9 mouse cellular contexts compared by ENCODE assay signal in the genomic region with DNA sequence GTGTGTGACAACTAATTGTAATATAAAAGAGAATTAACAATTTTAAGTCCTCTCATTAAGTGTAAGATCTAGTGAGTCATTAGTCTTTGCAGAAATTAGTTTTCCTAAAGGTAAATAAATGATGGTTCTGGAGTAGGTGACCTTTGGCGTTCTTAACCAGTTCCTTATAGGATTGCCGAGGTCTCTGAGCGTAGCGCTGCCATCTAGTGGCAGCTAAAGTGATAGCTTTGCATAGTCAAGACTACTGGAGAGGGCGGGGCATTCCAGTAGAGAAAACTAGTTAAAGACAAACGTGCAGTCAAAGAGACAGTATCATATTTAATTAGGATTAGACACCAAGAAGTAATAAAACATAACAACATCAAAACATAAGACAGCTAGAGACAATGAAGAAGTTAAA.
A peak's percentile ranks its signal among the peaks of the same experiment; 100 is the strongest.
DNase-seq lines count a peak whose midpoint lies in the region; ATAC-seq and TF ChIP-seq lines count a peak whose summit lies in the region.
"Had no signal": no experiment of that assay in that cellular context is flagged by ENCODE, and none has a peak within 500 bp of the region (broad histone marks: within the 10 kb centered on the region; RNA-seq: fewer than 3 reads in every experiment).

No protein-coding gene starts in this region.

- H3K36me3 ChIP-seq in heart, embryonic 11.5 days (ENCODE audit: control insufficient read depth, insufficient read depth, low read length), result no peaks in the 10 kb centered on the region
- no peaks in the 10 kb centered on the region for H3K36me3 ChIP-seq in embryonic facial prominence, embryonic 14.5 days (ENCODE audit: control insufficient read depth, insufficient read depth, low read length)
- no peaks in the 10 kb centered on the region for H3K36me3 ChIP-seq in limb, embryonic 14.5 days (ENCODE audit: control insufficient read depth, insufficient read depth, low read length)
- no peaks in the 10 kb centered on the region for H3K36me3 ChIP-seq in neural tube, embryonic 12.5 days

- TF ChIP-seq POLR2A in bone marrow macrophage, adult 2 months (IDR thresholded peaks at IDR 0.05; ENCODE audit: borderline replicate concordance, low read depth, low read length), result no peak
- no peak for TF ChIP-seq POLR2A in limb, embryonic 14.5 days (IDR thresholded peaks at IDR 0.05; ENCODE audit: borderline replicate concordance, extremely low read depth, insufficient read depth, insufficient read length)

- H3K4me3 ChIP-seq in heart, embryonic 11.5 days (ENCODE audit: low read depth, low read length), result no peak overlapping the region
- no peak overlapping the region for H3K4me3 ChIP-seq in bone marrow macrophage, adult 2 months (ENCODE audit: insufficient read depth, low read length)
- no peak overlapping the region for H3K4me3 ChIP-seq in embryonic facial prominence, embryonic 14.5 days (ENCODE audit: low read depth, low read length)
- no peak overlapping the region for H3K4me3 ChIP-seq in limb, embryonic 14.5 days (replicated peaks; ENCODE audit: low read length)
- H3K4me3 ChIP-seq in neural tube, embryonic 12.5 days, result no peak overlapping the region

- H3K9me3 ChIP-seq in heart, embryonic 11.5 days (replicated peaks; ENCODE audit: control insufficient read depth, low read length), result no peaks in the 10 kb centered on the region
- no peaks in the 10 kb centered on the region for H3K9me3 ChIP-seq in embryonic facial prominence, embryonic 14.5 days (ENCODE audit: control insufficient read depth, low read length)
- H3K9me3 ChIP-seq in limb, embryonic 14.5 days (ENCODE audit: control insufficient read depth, low read length), result no peaks in the 10 kb centered on the region
- H3K9me3 ChIP-seq in neural tube, embryonic 12.5 days, result no peaks in the 10 kb centered on the region

- peak; percentile 7 to 33 for DNase-seq in heart, postnatal 14 days
- peak; percentile 76 for DNase-seq in embryonic facial prominence, embryonic 14.5 days (ENCODE audit: low spot score)
- DNase-seq in kidney, adult 11 months, result peak; percentile 27
- DNase-seq in limb, embryonic 14.5 days (ENCODE audit: low spot score), result peak; percentile 64

- no peak overlapping the region for H3K9ac ChIP-seq in heart, embryonic 11.5 days (ENCODE audit: low read depth, low read length)
- no peak overlapping the region for H3K9ac ChIP-seq in embryonic facial prominence, embryonic 14.5 days (ENCODE audit: low read depth, low read length)
- no peak overlapping the region for H3K9ac ChIP-seq in limb, embryonic 14.5 days (ENCODE audit: low read depth, low read length, severe bottlenecking)
- no peak overlapping the region for H3K9ac ChIP-seq in neural tube, embryonic 12.5 days

- WGBS in heart, embryonic 11.5 days (ENCODE audit: insufficient replicate concordance), result 4% methylated on average over 6 of the region's 6 CpGs
- WGBS in embryonic facial prominence, embryonic 14.5 days, result 4% methylated on average over 6 of the region's 6 CpGs
- WGBS in limb, embryonic 14.5 days, result 5% methylated on average over 6 of the region's 6 CpGs
- WGBS in neural tube, embryonic 12.5 days, result 5% methylated on average over 6 of the region's 6 CpGs

- intact Hi-C loops in heart, postnatal 14 days (cut with DNase I), result no loop called here

- H3K4me1 ChIP-seq in heart, embryonic 11.5 days (ENCODE audit: control insufficient read depth, insufficient read depth, low read length), result no peaks in the 10 kb centered on the region
- H3K4me1 ChIP-seq in bone marrow macrophage, adult 2 months (ENCODE audit: control insufficient read depth, insufficient read depth, low read length), result no peaks in the 10 kb centered on the region
- no peaks in the 10 kb centered on the region for H3K4me1 ChIP-seq in embryonic facial prominence, embryonic 14.5 days (ENCODE audit: control insufficient read depth, insufficient read depth, low read length)
- no peaks in the 10 kb centered on the region for H3K4me1 ChIP-seq in limb, embryonic 14.5 days (ENCODE audit: control insufficient read depth, insufficient read depth, low read length)
- H3K4me1 ChIP-seq in neural tube, embryonic 12.5 days, result no peaks in the 10 kb centered on the region

- no peaks in the 10 kb centered on the region for H3K27me3 ChIP-seq in heart, embryonic 11.5 days (ENCODE audit: control insufficient read depth, insufficient read depth, low read length)
- no peaks in the 10 kb centered on the region for H3K27me3 ChIP-seq in embryonic facial prominence, embryonic 14.5 days (replicated peaks; ENCODE audit: control insufficient read depth, insufficient read depth, low read length)
- H3K27me3 ChIP-seq in limb, embryonic 14.5 days (ENCODE audit: control insufficient read depth, insufficient read depth, low read length), result no peaks in the 10 kb centered on the region
- H3K27me3 ChIP-seq in neural tube, embryonic 12.5 days (replicated peaks), result no peaks in the 10 kb centered on the region

- H3K27ac ChIP-seq in heart, embryonic 11.5 days (ENCODE audit: low read depth, low read length), result no peak overlapping the region
- no peak overlapping the region for H3K27ac ChIP-seq in bone marrow macrophage, adult 2 months (ENCODE audit: insufficient read depth, low read depth, low read length)
- H3K27ac ChIP-seq in embryonic facial prominence, embryonic 14.5 days (replicated peaks; ENCODE audit: low read depth, low read length), result no peak overlapping the region
- no peak overlapping the region for H3K27ac ChIP-seq in limb, embryonic 14.5 days (replicated peaks; ENCODE audit: low read depth, low read length)
- no peak overlapping the region for H3K27ac ChIP-seq in neural tube, embryonic 12.5 days
- H3K27ac ChIP-seq: macrophage had no signal

- ATAC-seq in heart, embryonic 11.5 days (replicated peaks; ENCODE audit: insufficient number of reproducible peaks, low FRiP score, low TSS enrichment), result no peak
- ATAC-seq in embryonic facial prominence, embryonic 14.5 days (ENCODE audit: low read depth), result peak; percentile 82
- no peak for ATAC-seq in limb, embryonic 14.5 days (ENCODE audit: low FRiP score, low read depth)
- ATAC-seq in neural tube, embryonic 12.5 days (ENCODE audit: low FRiP score, low read depth), result peak; percentile 89
- no peak for ATAC-seq in monocyte, adult 5-6 weeks (replicated peaks; ENCODE audit: insufficient number of reproducible peaks, low FRiP score, low TSS enrichment, poor library complexity, severe bottlenecking)

- H3K4me2 ChIP-seq in heart, embryonic 11.5 days, result no peak overlapping the region
- no peak overlapping the region for H3K4me2 ChIP-seq in embryonic facial prominence, embryonic 14.5 days (ENCODE audit: low read depth, low read length)
- no peak overlapping the region for H3K4me2 ChIP-seq in limb, embryonic 14.5 days (replicated peaks; ENCODE audit: low read depth, low read length, severe bottlenecking)
- H3K4me2 ChIP-seq in neural tube, embryonic 12.5 days (replicated peaks), result no peak overlapping the region

- 0 out of 2 replicates have a peak, but pooled peaks have one; percentile 36 for TF ChIP-seq CTCF in bone marrow macrophage, adult 2 months (IDR thresholded peaks at IDR 0.05; ENCODE audit: low read depth, low read length)

Comparison
In these comparisons a context has a peak if more than half of its experiments do, and no peak if none do; other contexts are left out.
1. DNase-seq: peak in every context shown above with its lines; median percentile 76 in embryonic facial prominence, embryonic 14.5 days; 64 in limb, embryonic 14.5 days; 27 in kidney, adult 11 months; 20 in heart, postnatal 14 days.
2. ATAC-seq: peak in embryonic facial prominence, embryonic 14.5 days (single experiment) and neural tube, embryonic 12.5 days (single experiment); none in heart, embryonic 11.5 days (single experiment), limb, embryonic 14.5 days (single experiment) and monocyte, adult 5-6 weeks (single experiment).